Mouse (Mus musculus) midbrain, embryonic 12.5 days (tissue): ENCODE measurements around the gene Ssty2. TPM values are rescaled to one million over a fixed set of nuclear protein-coding genes. Genes with fewer than 3 reads are reported as not detected.
"Not testable (repeated sequence)": the region's sequence is repeated elsewhere in the genome, so short reads cannot be mapped to it uniquely, and the experiment has no call there.

ENCODE experiments used
- ATAC-seq: fragments of 200-750 bp; cut with Nextera tagmentation; 2 replicates; pipeline ENCODE4 v1.8.0; 2017; ENCODE audit warnings: low read depth, moderate TSS enrichment, moderate library complexity; ENCODE audit not compliant: low FRiP score
- H3K27ac ChIP-seq: fragments of 300-500 bp; sonication (generic); replicated peaks from 2 replicates; pipeline ENCODE4 v1.5.1; 2016; ENCODE audit warnings: mild to moderate bottlenecking
- H3K27me3 ChIP-seq: fragments of 300-500 bp; sonication (generic); 2 replicates; pipeline ENCODE4 v1.6.1; 2016; ENCODE audit warnings: mild to moderate bottlenecking
- H3K36me3 ChIP-seq: fragments of 300-500 bp; sonication (generic); 2 replicates; pipeline ENCODE4 v1.6.1; 2016
- H3K4me1 ChIP-seq: fragments of 300-500 bp; sonication (generic); 2 replicates; pipeline ENCODE4 v1.6.1; 2016
- H3K4me2 ChIP-seq: fragments of 300-500 bp; sonication (generic); replicated peaks from 2 replicates; pipeline ENCODE4 v1.6.1; 2016; ENCODE audit warnings: mild to moderate bottlenecking, moderate library complexity
- H3K4me3 ChIP-seq: fragments of 300-500 bp; sonication (generic); 2 replicates; pipeline ENCODE4 v1.5.1; 2016; ENCODE audit warnings: mild to moderate bottlenecking
- H3K9ac ChIP-seq: fragments of 300-500 bp; sonication (generic); replicated peaks from 2 replicates; pipeline ENCODE4 v1.6.1; 2016; ENCODE audit warnings: mild to moderate bottlenecking, moderate library complexity
- H3K9me3 ChIP-seq: fragments of 300-500 bp; sonication (generic); 2 replicates; pipeline ENCODE4 v1.6.1; 2016; ENCODE audit warnings: mild to moderate bottlenecking
- WGBS: fragments of 180-500 bp; shearing (Covaris S2); methylation state at CpG from one replicate; pipeline ENCODE4 v1.1.7; 2016; 5-methylcytosine and 5-hydroxymethylcytosine counted together
- polyA plus RNA-seq: library from polyadenylated mRNA; unstranded; fragments of >200 nt; fragmentation: Nextera tagmentation; extraction: Ambion mirVana; gene quantifications from 2 replicates; pipeline ENCODE4 v1.2.1, GENCODE M21; 2016

The Ssty2 gene
- not detected in 2 replicates for polyA plus RNA-seq

GRCm38 (mm10) chrY:67047972-67048371 is at the start of gene Ssty2:
Gene Ssty2, minus strand, starts transcription at chrY:67048072.
- not testable (repeated sequence) for H3K4me3 ChIP-seq, H3K4me2 ChIP-seq, H3K9ac ChIP-seq, H3K27ac ChIP-seq, H3K27me3 ChIP-seq, H3K36me3 ChIP-seq, ATAC-seq, H3K9me3 ChIP-seq, H3K4me1 ChIP-seq
- no CpG with 5 or more reads among the region's 4 CpGs for WGBS
